Mouse (Mus musculus) liver, postnatal 0 days (tissue): ENCODE results near the gene Rhbg. TPM values are rescaled to one million over a fixed set of nuclear protein-coding genes. Genes with fewer than 3 reads are reported as not detected.

Experiments used
- ATAC-seq: fragments of 200-750 bp; cut with Nextera tagmentation; 2 replicates; pipeline ENCODE4 v1.8.0; 2017; ENCODE audit warnings: mild to moderate bottlenecking, moderate library complexity
- DNase-seq: peaks from one replicate; pipeline ENCODE4 v3.0.0-alpha.2; 2016
- H3K27ac ChIP-seq: fragments of 300-500 bp; sonication (generic); 2 replicates; pipeline ENCODE4 v1.5.1; 2014; ENCODE audit warnings: antibody characterized with exemption, moderate library complexity, mild to moderate bottlenecking, low read depth
- H3K27me3 ChIP-seq: fragments of 300-500 bp; sonication (generic); 2 replicates; pipeline ENCODE4 v1.6.1; 2014; ENCODE audit warnings: low read length, control low read depth, mixed read lengths; ENCODE audit not compliant: insufficient read depth
- H3K36me3 ChIP-seq: fragments of 300-500 bp; sonication (generic); replicated peaks from 2 replicates; pipeline ENCODE4 v1.6.1; 2014; ENCODE audit warnings: mild to moderate bottlenecking, control low read depth, low read length, moderate library complexity, mixed read lengths; ENCODE audit not compliant: insufficient read depth
- H3K4me1 ChIP-seq: fragments of 300-500 bp; sonication (generic); 2 replicates; pipeline ENCODE4 v1.6.1; 2014; ENCODE audit warnings: antibody characterized with exemption, mild to moderate bottlenecking, control low read depth; ENCODE audit not compliant: insufficient read depth
- H3K4me2 ChIP-seq: fragments of 300-500 bp; sonication (generic); 2 replicates; pipeline ENCODE4 v1.6.1; 2014; ENCODE audit warnings: low read depth, mild to moderate bottlenecking, low read length, moderate library complexity, mixed read lengths
- H3K4me3 ChIP-seq: fragments of 300-500 bp; sonication (generic); 2 replicates; pipeline ENCODE4 v1.5.1; 2014; ENCODE audit warnings: low read depth, low read length
- H3K9ac ChIP-seq: fragments of 300-500 bp; sonication (generic); replicated peaks from 2 replicates; pipeline ENCODE4 v1.6.1; 2014; ENCODE audit warnings: mild to moderate bottlenecking, moderate library complexity
- H3K9me3 ChIP-seq: fragments of 300-500 bp; sonication (generic); 2 replicates; pipeline ENCODE4 v1.6.1; 2016; ENCODE audit warnings: mild to moderate bottlenecking, control low read depth, low read length, mixed read lengths
- CTCF ChIP-seq: sonication (generic); IDR thresholded peaks from 2 replicates; pipeline ENCODE4 v1.5.1; 2016; ENCODE audit warnings: antibody characterized with exemption, low read depth
- EP300 ChIP-seq: IDR thresholded peaks from 2 replicates; pipeline ENCODE4 v1.6.1; 2016; ENCODE audit warnings: antibody characterized with exemption, low read depth, mild to moderate bottlenecking
- WGBS: fragments of 180-500 bp; shearing (Covaris S2); extraction: QIAGEN DNeasy Blood & Tissue Kit; methylation state at CpG from one replicate; pipeline ENCODE4 v1.1.7; 2014; ENCODE audit not compliant: insufficient replicate concordance; 5-methylcytosine and 5-hydroxymethylcytosine counted together
- polyA plus RNA-seq: library from polyadenylated mRNA; unstranded; fragments of >200 nt; fragmentation: Nextera tagmentation; extraction: Ambion mirVana; gene quantifications from 2 replicates; pipeline ENCODE4 v1.2.1, GENCODE M21; 2015

The Rhbg gene
- polyA plus RNA-seq, 1 experiment from 2014 or later = 7.0 TPM

DNA sequence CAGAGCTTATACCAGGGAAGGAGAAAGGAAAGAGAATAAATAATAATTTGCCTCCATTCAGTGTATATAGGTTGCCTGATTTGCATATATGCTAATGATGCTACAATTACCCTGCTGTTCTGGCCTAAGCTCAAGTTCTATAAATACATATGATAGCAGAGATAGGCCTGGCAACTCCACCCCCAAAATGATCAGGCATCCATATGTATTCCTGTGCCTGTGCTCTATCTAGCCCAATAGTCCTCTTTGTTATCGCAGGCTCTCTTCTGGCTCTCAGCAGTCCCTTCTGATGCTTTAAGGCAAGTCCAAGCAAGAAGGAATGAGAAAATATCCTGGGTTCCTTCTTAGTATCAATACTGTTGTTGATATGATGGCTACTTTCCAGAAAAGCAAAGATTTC, 49.8 kb downstream of the Rhbg start:
- Histone ChIP-seq H3K27ac (no peak overlapping the region), H3K9ac (no peak overlapping the region), H3K4me1 (0 out of 2 replicates have a peak, but pooled peaks cover 4% of the 10 kb centered on the region), H3K9me3 (no peaks in the 10 kb centered on the region), H3K4me2 (no peak overlapping the region), H3K4me3 (no peak overlapping the region), H3K27me3 (peaks cover 100% of the 10 kb centered on the region), H3K36me3 (no peaks in the 10 kb centered on the region)
- no peak for TF ChIP-seq EP300
- TF ChIP-seq CTCF = no peak
- no peak for ATAC-seq
- 19% methylated on average over 1 of the region's 1 CpGs for WGBS
- DNase-seq = no peak

DNA sequence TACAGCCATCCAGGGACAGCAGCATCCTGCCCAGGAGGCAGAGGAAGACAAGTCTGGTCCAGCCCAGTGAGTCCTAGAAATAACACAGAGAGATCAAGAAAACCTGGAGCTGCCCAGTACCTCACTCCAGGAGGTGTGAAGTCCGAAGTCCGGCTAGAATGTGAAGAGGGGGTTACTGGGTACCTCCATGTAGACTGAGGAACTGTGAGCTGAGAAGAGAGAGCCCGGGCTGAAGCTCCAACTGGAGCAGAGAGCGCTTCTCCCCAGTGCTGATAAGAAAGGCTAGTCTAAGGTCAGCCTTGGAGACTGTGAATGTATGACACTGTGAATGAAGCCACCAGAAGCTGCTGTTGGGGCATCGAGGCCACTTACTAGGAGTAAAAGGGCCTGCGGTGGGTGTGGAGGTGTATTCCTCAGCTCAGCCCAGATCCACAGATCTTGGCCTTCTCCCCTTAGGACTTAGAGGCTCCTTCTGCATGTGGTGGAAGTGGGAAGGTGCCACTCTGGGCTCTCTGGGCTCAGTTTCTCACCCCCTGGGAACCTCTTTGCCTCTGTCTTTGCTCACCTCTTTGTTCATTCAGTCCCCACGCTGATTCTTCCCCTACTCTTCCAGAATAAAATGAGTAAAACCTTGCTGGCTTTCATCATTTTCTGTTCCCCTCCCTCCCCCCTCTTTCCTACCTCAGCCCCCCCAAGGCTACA, 50.4 kb downstream of the Rhbg start:
- TF ChIP-seq CTCF = no peak
- TF ChIP-seq EP300 = no peak
- 0 out of 2 replicates have a peak, but pooled peaks cover 4% of the 10 kb centered on the region for H3K4me1 ChIP-seq
- no peaks in the 10 kb centered on the region for H3K36me3 ChIP-seq
- no peak for DNase-seq
- H3K27me3 ChIP-seq = peaks cover 100% of the 10 kb centered on the region
- no peak overlapping the region for H3K4me3 ChIP-seq
- H3K9me3 ChIP-seq = no peaks in the 10 kb centered on the region
- no peak overlapping the region for H3K9ac ChIP-seq
- WGBS = 5% methylated on average over 7 of the region's 7 CpGs
- no peak overlapping the region for H3K27ac ChIP-seq
- no peak for ATAC-seq
- no peak overlapping the region for H3K4me2 ChIP-seq

DNA sequence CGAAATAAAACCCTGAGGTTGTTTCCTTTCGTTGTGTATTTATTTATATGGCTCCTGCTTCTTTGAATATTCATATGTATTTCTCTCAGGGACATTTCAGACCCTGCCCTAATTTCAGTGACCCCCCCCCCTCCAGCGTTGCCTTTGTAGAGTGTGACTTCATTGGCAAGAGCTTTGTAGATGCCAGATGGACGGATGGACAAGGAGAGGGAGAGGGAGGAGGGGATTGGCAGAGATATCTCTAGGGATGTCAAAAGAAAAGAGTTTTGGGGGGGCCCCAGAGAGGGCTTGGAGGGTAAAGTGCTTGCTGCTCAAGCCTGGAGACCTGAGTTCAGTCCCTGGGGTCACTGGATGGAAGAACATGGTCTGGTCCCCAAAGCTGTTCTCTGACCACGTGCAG, 51.1 kb downstream of the Rhbg start:
- Histone ChIP-seq H3K36me3 (no peaks in the 10 kb centered on the region), H3K4me2 (no peak overlapping the region), H3K4me3 (no peak overlapping the region), H3K9ac (no peak overlapping the region), H3K27ac (no peak overlapping the region), H3K9me3 (no peaks in the 10 kb centered on the region), H3K4me1 (0 out of 2 replicates have a peak, but pooled peaks cover 4% of the 10 kb centered on the region), H3K27me3 (peaks cover 99% of the 10 kb centered on the region)
- DNase-seq = no peak
- TF ChIP-seq EP300 (no peak), CTCF (no peak)
- 16% methylated on average over 5 of the region's 5 CpGs for WGBS
- no peak for ATAC-seq

DNA sequence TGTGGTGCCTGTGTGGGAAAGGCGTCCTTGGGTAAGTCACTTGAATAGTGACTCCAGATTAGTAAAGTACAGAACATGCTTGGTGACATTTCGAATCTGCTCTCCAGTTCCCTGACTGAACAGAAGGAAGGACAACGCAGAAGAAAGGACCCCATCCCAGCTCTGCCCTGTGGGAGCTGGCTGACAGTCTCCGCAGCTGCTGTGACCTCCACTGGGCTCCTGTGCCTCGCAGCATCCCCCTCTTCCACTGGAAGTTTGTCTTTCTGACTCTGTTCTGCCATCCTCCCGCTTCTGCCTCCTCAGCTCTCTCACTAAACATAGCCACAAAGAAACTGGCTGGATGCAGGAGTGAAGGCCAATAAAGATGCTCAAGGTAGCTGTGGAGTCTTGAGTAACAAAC, 51.5 kb downstream of the Rhbg start:
- no peak for TF ChIP-seq CTCF
- no peak for TF ChIP-seq EP300
- no peaks in the 10 kb centered on the region for H3K36me3 ChIP-seq
- H3K27me3 ChIP-seq = peaks cover 99% of the 10 kb centered on the region
- H3K27ac ChIP-seq = no peak overlapping the region
- H3K4me1 ChIP-seq = 0 out of 2 replicates have a peak, but pooled peaks cover 4% of the 10 kb centered on the region
- H3K9me3 ChIP-seq = no peaks in the 10 kb centered on the region
- ATAC-seq (no peak), DNase-seq (no peak)
- no peak overlapping the region for H3K9ac ChIP-seq
- 7% methylated on average over 6 of the region's 6 CpGs for WGBS
- no peak overlapping the region for H3K4me2 ChIP-seq
- H3K4me3 ChIP-seq = no peak overlapping the region

DNA sequence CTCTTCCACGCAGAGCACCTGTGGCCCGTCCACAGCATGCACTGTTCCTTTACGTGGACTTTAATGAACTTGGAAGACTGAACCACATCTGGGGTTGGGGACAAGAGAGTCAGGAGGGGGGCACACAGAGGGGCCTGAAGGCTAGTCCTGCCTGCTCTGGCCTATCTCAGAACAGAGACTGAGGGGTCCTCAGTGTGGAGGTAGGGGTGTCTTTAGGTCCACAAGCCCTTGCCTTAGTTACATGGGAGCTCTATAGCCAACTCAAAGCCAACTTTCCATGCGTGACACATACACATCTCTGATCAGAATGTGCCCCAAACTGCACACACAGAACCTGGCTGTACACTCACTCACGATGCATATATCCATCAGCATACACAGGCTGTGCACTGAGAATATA, 52.9 kb downstream of the Rhbg start:
- H3K4me1 ChIP-seq = 0 out of 2 replicates have a peak, but pooled peaks cover 4% of the 10 kb centered on the region
- WGBS = 17% methylated on average over 5 of the region's 5 CpGs
- H3K9me3 ChIP-seq = no peaks in the 10 kb centered on the region
- no peak overlapping the region for H3K9ac ChIP-seq
- DNase-seq = no peak
- TF ChIP-seq CTCF (no peak), EP300 (no peak)
- no peaks in the 10 kb centered on the region for H3K36me3 ChIP-seq
- no peak overlapping the region for H3K27ac ChIP-seq
- H3K27me3 ChIP-seq = peaks cover 97% of the 10 kb centered on the region
- H3K4me3 ChIP-seq = no peak overlapping the region
- ATAC-seq = no peak
- H3K4me2 ChIP-seq = no peak overlapping the region

DNA sequence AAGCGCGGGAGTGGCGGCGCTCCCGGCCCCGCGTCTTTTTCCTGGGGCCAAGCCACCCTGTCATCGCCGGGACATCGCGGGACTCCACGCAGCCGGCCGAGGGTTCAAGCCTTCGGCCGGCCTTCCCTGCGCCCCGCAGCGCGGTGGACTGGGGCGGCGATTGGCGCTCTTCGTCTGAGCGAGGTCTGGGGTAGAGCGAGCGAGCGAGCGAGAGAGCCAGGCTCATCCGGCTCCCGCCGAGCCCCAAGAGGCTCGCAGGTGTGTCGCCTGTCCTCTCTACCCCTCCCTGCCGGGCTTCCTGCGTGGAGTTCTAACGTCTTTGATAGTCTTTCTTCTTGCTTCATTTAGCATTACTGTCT, 53.6 kb downstream of the Rhbg start:
- ATAC-seq (no peak), DNase-seq (no peak)
- WGBS = 6% methylated on average over 30 of the region's 37 CpGs
- Histone ChIP-seq H3K9me3 (no peaks in the 10 kb centered on the region), H3K4me2 (peak overlapping the region; percentile 56), H3K27ac (no peak overlapping the region), H3K4me3 (peak overlapping the region; percentile 33), H3K4me1 (0 out of 2 replicates have a peak, but pooled peaks cover 4% of the 10 kb centered on the region), H3K9ac (no peak overlapping the region), H3K36me3 (no peaks in the 10 kb centered on the region), H3K27me3 (peaks cover 91% of the 10 kb centered on the region)
- TF ChIP-seq EP300 = no peak
